24 mouse cellular contexts compared by ENCODE assay signal in genomic region chr9:44858657-44859056, GRCm38 (mm10). TPM values are rescaled to one million over a fixed set of nuclear protein-coding genes. Genes with fewer than 3 reads are reported as not detected.
A peak's percentile ranks its signal among the peaks of the same experiment; 100 is the strongest.
DNase-seq lines count a peak whose midpoint lies in the region; ATAC-seq and TF ChIP-seq lines count a peak whose summit lies in the region.
"Had no signal": no experiment of that assay in that cellular context is flagged by ENCODE, and none has a peak within 500 bp of the region (broad histone marks: within the 10 kb centered on the region; RNA-seq: fewer than 3 reads in every experiment).

No protein-coding gene starts in this region.

- H3K27ac ChIP-seq in forebrain, embryonic 14.5 days (ENCODE audit: low read depth, low read length) = no peak overlapping the region
- H3K27ac ChIP-seq in forebrain, postnatal 0 days (ENCODE audit: low read depth, low read length) = no peak overlapping the region
- H3K27ac ChIP-seq in gastrocnemius, adult 2 months = peak overlapping the region; percentile 72; the same call in 1 of the 2 replicates
- H3K27ac ChIP-seq: embryonic facial prominence, embryonic 10.5 days; embryonic facial prominence, embryonic 12.5 days had no signal

- no peaks in the 10 kb centered on the region; the same call in 1 of the 2 replicates for H3K4me1 ChIP-seq in forebrain, embryonic 14.5 days (ENCODE audit: control insufficient read depth, insufficient read depth, low read length)
- H3K4me1 ChIP-seq in forebrain, postnatal 0 days (ENCODE audit: insufficient read depth) = no peaks in the 10 kb centered on the region
- H3K4me1 ChIP-seq: embryonic facial prominence, embryonic 10.5 days had no signal

- ATAC-seq in forebrain, embryonic 14.5 days = no peak
- no peak for ATAC-seq in forebrain, postnatal 0 days
- ATAC-seq: activated CD4-positive, CD25-positive, alpha-beta regulatory T cell, adult 4 months; CD4-positive, CD25-positive, alpha-beta regulatory T cell, adult 4 months; forebrain, embryonic 16.5 days; Patski had no signal

- TF ChIP-seq CTCF in forebrain, postnatal 0 days (IDR thresholded peaks at IDR 0.05; ENCODE audit: low read depth) = no peak
- no peak for TF ChIP-seq CTCF in gastrocnemius, adult 2 months (IDR thresholded peaks at IDR 0.05)

- H3K36me3 ChIP-seq in forebrain, embryonic 14.5 days (ENCODE audit: control insufficient read depth, insufficient read depth, low read length) = peaks cover 19% of the 10 kb centered on the region; the same call in 1 of the 2 replicates
- H3K36me3 ChIP-seq in forebrain, postnatal 0 days (ENCODE audit: insufficient read depth) = 0 out of 2 replicates have a peak, but pooled peaks cover 4% of the 10 kb centered on the region

- H3K4me3 ChIP-seq in forebrain, embryonic 14.5 days (ENCODE audit: low read depth, low read length) = no peak overlapping the region
- no peak overlapping the region for H3K4me3 ChIP-seq in forebrain, postnatal 0 days (ENCODE audit: low read depth, low read length)
- no peak overlapping the region for H3K4me3 ChIP-seq in gastrocnemius, adult 2 months
- H3K4me3 ChIP-seq: embryonic facial prominence, embryonic 10.5 days; embryonic facial prominence, embryonic 12.5 days had no signal

- peak; percentile 49 for DNase-seq in forebrain, embryonic 14.5 days (ENCODE audit: low spot score)
- DNase-seq in forebrain, postnatal 0 days = no peak
- DNase-seq in gastrocnemius, adult 2 months = no peak
- no peak for DNase-seq in gastrocnemius, adult 8-10 months (ENCODE audit: low spot score in 2 of 2)
- DNase-seq in telencephalon, adult 2 months (ENCODE audit: low read depth, low spot score) = peak; percentile 60
- no peak for DNase-seq in layer of hippocampus, adult 11-12 months (ENCODE audit: low spot score)
- DNase-seq: adrenal gland, postnatal 14 days; adrenal gland, postnatal 36 days; B cell, adult 2 months; cerebellum, adult 11-12 months; cerebellum, adult 2 months; cerebellum, adult 9-10 months; cerebellum, postnatal 10 days; cerebellum, postnatal 25 days had no signal

- intact Hi-C loops in gastrocnemius, adult 2 months (cut with DNase I) = no loop called here

- H3K9me3 ChIP-seq in forebrain, embryonic 14.5 days (replicated peaks; ENCODE audit: control insufficient read depth, low read length) = no peaks in the 10 kb centered on the region
- H3K9me3 ChIP-seq in forebrain, postnatal 0 days (ENCODE audit: low read length) = no peaks in the 10 kb centered on the region
- H3K9me3 ChIP-seq: embryonic facial prominence, embryonic 10.5 days; embryonic facial prominence, embryonic 12.5 days had no signal

- H3K4me2 ChIP-seq in forebrain, embryonic 14.5 days (ENCODE audit: low read length) = no peak overlapping the region
- no peak overlapping the region for H3K4me2 ChIP-seq in forebrain, postnatal 0 days (ENCODE audit: low read depth)
- H3K4me2 ChIP-seq: embryonic facial prominence, embryonic 12.5 days had no signal

- no peak overlapping the region for H3K9ac ChIP-seq in forebrain, embryonic 14.5 days (ENCODE audit: low read length)
- H3K9ac ChIP-seq in forebrain, postnatal 0 days = no peak overlapping the region
- H3K9ac ChIP-seq: embryonic facial prominence, embryonic 12.5 days had no signal

- WGBS in forebrain, embryonic 14.5 days = 58% methylated on average over 3 of the region's 3 CpGs
- 53% methylated on average over 3 of the region's 3 CpGs for WGBS in forebrain, postnatal 0 days

- no peaks in the 10 kb centered on the region for H3K27me3 ChIP-seq in forebrain, embryonic 14.5 days (replicated peaks; ENCODE audit: control insufficient read depth, insufficient read depth, low read length)
- H3K27me3 ChIP-seq in forebrain, postnatal 0 days (ENCODE audit: insufficient read depth, low read length) = no peaks in the 10 kb centered on the region
- H3K27me3 ChIP-seq: CH12.LX; embryonic facial prominence, embryonic 12.5 days; Patski had no signal

RNA-seq across cellular contexts. Expression of gene Kmt2a, which starts 22.4 kb away (rescaled TPM):
- polyA plus RNA-seq in forebrain, embryonic 14.5 days (2014; fragmentation: Nextera tagmentation; extraction: Ambion mirVana) = 9.6 and 16.0 TPM in 2 replicates
- 14.5 and 18.5 TPM in 2 replicates for total RNA-seq in forebrain, postnatal 0 days (2014; rRNA removed)
- 6.7 and 13.7 TPM in 2 replicates for polyA plus RNA-seq in forebrain, postnatal 0 days (2015; fragmentation: Nextera tagmentation; extraction: Ambion mirVana)
- total RNA-seq in gastrocnemius, adult 2 months (2021) = 10 to 100 TPM; 21.5 to 21.7 TPM
- 10 to 100 TPM; 14.0 to 22.4 (median 18.0) TPM for total RNA-seq in gastrocnemius, adult 8-10 months (2022)

RNA-seq across cellular contexts. Expression of gene Ttc36, which starts 55.8 kb away (rescaled TPM):
- polyA plus RNA-seq in forebrain, embryonic 14.5 days (2014; fragmentation: Nextera tagmentation; extraction: Ambion mirVana) = 0.28 and 0.36 TPM in 2 replicates
- total RNA-seq in forebrain, postnatal 0 days (2014; rRNA removed) = 0.69 and 2.6 TPM in 2 replicates
- 0.68 and 0.71 TPM in 2 replicates for polyA plus RNA-seq in forebrain, postnatal 0 days (2015; fragmentation: Nextera tagmentation; extraction: Ambion mirVana)
- under 1 TPM; 0.25 to 0.41 TPM for total RNA-seq in gastrocnemius, adult 2 months (2021)
- total RNA-seq in gastrocnemius, adult 8-10 months (2022) = under 1 TPM in 2 of 4 experiments, not detected in 2; 0.92 to 0.96 TPM
- total RNA-seq: G1E had no signal
- polyA plus RNA-seq: CD4-positive, CD25-positive, alpha-beta regulatory T cell, adult 4 months; embryonic facial prominence, embryonic 10.5 days; embryonic facial prominence, embryonic 14.5 days; forebrain, embryonic 11.5 days; forebrain, embryonic 16.5 days had no signal

RNA-seq across cellular contexts. Expression of gene Tmem25, which starts 59.5 kb away (rescaled TPM):
- 4.7 and 5.9 TPM in 2 replicates for polyA plus RNA-seq in forebrain, embryonic 14.5 days (2014; fragmentation: Nextera tagmentation; extraction: Ambion mirVana)
- 11.8 and 12.8 TPM in 2 replicates for total RNA-seq in forebrain, postnatal 0 days (2014; rRNA removed)
- 11.6 and 14.9 TPM in 2 replicates for polyA plus RNA-seq in forebrain, postnatal 0 days (2015; fragmentation: Nextera tagmentation; extraction: Ambion mirVana)
- 1 to 10 TPM; 4.2 to 7.9 TPM for total RNA-seq in gastrocnemius, adult 2 months (2021)
- total RNA-seq in gastrocnemius, adult 8-10 months (2022) = 1 to 10 TPM; 4.3 to 7.7 (median 5.8) TPM
- polyA plus RNA-seq: CD4-positive, CD25-positive, alpha-beta regulatory T cell, adult 4 months had no signal

Comparison
In these comparisons a context has a peak if more than half of its experiments do, and no peak if none do; other contexts are left out.
1. DNase-seq: peak in forebrain, embryonic 14.5 days (single experiment) and telencephalon, adult 2 months (single experiment); none in forebrain, postnatal 0 days (single experiment), gastrocnemius, adult 2 months (single experiment), gastrocnemius, adult 8-10 months (0 of 2) and layer of hippocampus, adult 11-12 months (single experiment).